Mouse (Mus musculus): ENCODE measurements around the gene Hist1h3f. TPM values are rescaled to one million over a fixed set of nuclear protein-coding genes. Genes with fewer than 3 reads are reported as not detected.
"Not testable (repeated sequence)": the region's sequence is repeated elsewhere in the genome, so short reads cannot be mapped to it uniquely, and the experiment has no call there.

The Hist1h3f gene
- polyA plus RNA-seq, 1 experiment from 2014 or later: 1.5 TPM

GRCm38 (mm10) chr13:23584331-23584730 lies 40.5 kb downstream of the Hist1h3f start:
- no peaks in the 10 kb centered on the region for H3K27me3 ChIP-seq
- H3K36me3 ChIP-seq: no peaks in the 10 kb centered on the region
- peak overlapping the region; percentile 72 for H3K9ac ChIP-seq
- peak overlapping the region; percentile 92 for H3K27ac ChIP-seq
- peak overlapping the region; percentile 80 for H3K4me2 ChIP-seq (replicated peaks)
- H3K9me3 ChIP-seq: no peaks in the 10 kb centered on the region
- ATAC-seq (ENCODE audit: low FRiP score, low read depth): no peak
- peaks cover 37% of the 10 kb centered on the region for H3K4me1 ChIP-seq
- H3K4me3 ChIP-seq: peak overlapping the region; percentile 48

- WGBS: under 1% methylated on average over 21 of the region's 21 CpGs
- peak overlapping the region; percentile 80 for H3K4me2 ChIP-seq (replicated peaks)
These were observed 41.2 kb downstream of the Hist1h3f start for GRCm38 (mm10) chr13:23585029-23585441.

GRCm38 (mm10) chr13:23585442-23586098 lies 41.7 kb downstream of the Hist1h3f start:
- not testable (repeated sequence) for H3K27me3 ChIP-seq, H3K36me3 ChIP-seq, H3K9me3 ChIP-seq
- peak overlapping the region; percentile 72 for H3K9ac ChIP-seq
- H3K4me2 ChIP-seq (replicated peaks): peak overlapping the region; percentile 80
- H3K4me1 ChIP-seq: peaks cover 37% of the 10 kb centered on the region
- peak overlapping the region; percentile 48 for H3K4me3 ChIP-seq
- peak overlapping the region; percentile 92 for H3K27ac ChIP-seq
- under 1% methylated on average over 28 of the region's 36 CpGs for WGBS
- ATAC-seq (ENCODE audit: low FRiP score, low read depth): peak; percentile 91

More at GRCm38 (mm10) chr13:23585029-23585441, 41.2 kb downstream of the Hist1h3f start:
- peak overlapping the region; percentile 72 for H3K9ac ChIP-seq
- no peaks in the 10 kb centered on the region for H3K27me3 ChIP-seq
- H3K27ac ChIP-seq: peak overlapping the region; percentile 92
- no peak for ATAC-seq (ENCODE audit: low FRiP score, low read depth)
- H3K9me3 ChIP-seq: no peaks in the 10 kb centered on the region
- H3K36me3 ChIP-seq: no peaks in the 10 kb centered on the region
- peak overlapping the region; percentile 48 for H3K4me3 ChIP-seq
- peaks cover 37% of the 10 kb centered on the region for H3K4me1 ChIP-seq

GRCm38 (mm10) chr13:23586099-23586939 lies 42.5 kb downstream of the Hist1h3f start:
- no peaks in the 10 kb centered on the region for H3K9me3 ChIP-seq
- no peak for ATAC-seq (ENCODE audit: low FRiP score, low read depth)
- H3K4me1 ChIP-seq: peaks cover 32% of the 10 kb centered on the region
- H3K27ac ChIP-seq: peak overlapping the region; percentile 94
- H3K36me3 ChIP-seq: no peaks in the 10 kb centered on the region
- H3K9ac ChIP-seq: peak overlapping the region; percentile 62
- no peaks in the 10 kb centered on the region for H3K27me3 ChIP-seq
- 2% methylated on average over 22 of the region's 22 CpGs for WGBS
- peak overlapping the region; percentile 48 for H3K4me3 ChIP-seq
- peak overlapping the region; percentile 67 for H3K4me2 ChIP-seq (replicated peaks)

- Histone ChIP-seq H3K27ac (peak overlapping the region; percentile 94), H3K9me3 (no peaks in the 10 kb centered on the region), H3K4me2 (replicated peaks) (peak overlapping the region; percentile 67), H3K4me3 (peak overlapping the region; percentile 38), H3K9ac (peak overlapping the region; percentile 62), H3K27me3 (no peaks in the 10 kb centered on the region), H3K36me3 (no peaks in the 10 kb centered on the region), H3K4me1 (peaks cover 31% of the 10 kb centered on the region)
- 0% methylated on average over 1 of the region's 1 CpGs for WGBS
- no peak for ATAC-seq (ENCODE audit: low FRiP score, low read depth)
These were observed 43.0 kb downstream of the Hist1h3f start for GRCm38 (mm10) chr13:23586940-23587225.

- Histone ChIP-seq H3K27me3 (no peaks in the 10 kb centered on the region), H3K4me2 (replicated peaks) (no peak overlapping the region), H3K4me3 (no peak overlapping the region), H3K9me3 (no peaks in the 10 kb centered on the region), H3K4me1 (peaks cover 13% of the 10 kb centered on the region), H3K9ac (no peak overlapping the region), H3K27ac (no peak overlapping the region), H3K36me3 (no peaks in the 10 kb centered on the region)
- no peak for ATAC-seq (ENCODE audit: low FRiP score, low read depth)
- WGBS: 90% methylated on average over 7 of the region's 7 CpGs
These were observed 47.4 kb downstream of the Hist1h3f start for GRCm38 (mm10) chr13:23591206-23591605.

GRCm38 (mm10) chr13:23591886-23592285 lies 48.0 kb downstream of the Hist1h3f start:
- H3K4me1 ChIP-seq; H3K36me3 ChIP-seq; H3K27ac ChIP-seq; H3K9ac ChIP-seq; H3K4me2 ChIP-seq (replicated peaks); H3K4me3 ChIP-seq; ATAC-seq (ENCODE audit: low FRiP score, low read depth); H3K27me3 ChIP-seq; H3K9me3 ChIP-seq: not testable (repeated sequence)
- 80% methylated on average over 7 of the region's 7 CpGs for WGBS

GRCm38 (mm10) chr13:23592614-23593013 lies 48.8 kb downstream of the Hist1h3f start:
- WGBS: 45% methylated on average over 7 of the region's 7 CpGs
- no peak overlapping the region for H3K9ac ChIP-seq
- H3K4me2 ChIP-seq (replicated peaks): no peak overlapping the region
- no peak for ATAC-seq (ENCODE audit: low FRiP score, low read depth)
- H3K9me3 ChIP-seq: no peaks in the 10 kb centered on the region
- H3K36me3 ChIP-seq: no peaks in the 10 kb centered on the region
- H3K27ac ChIP-seq: 0 out of 2 replicates have a peak overlapping the region, but pooled peaks have one; percentile 22
- peaks cover 8% of the 10 kb centered on the region for H3K4me1 ChIP-seq
- H3K4me3 ChIP-seq: no peak overlapping the region
- no peaks in the 10 kb centered on the region for H3K27me3 ChIP-seq

GRCm38 (mm10) chr13:23593051-23593770 lies 49.4 kb downstream of the Hist1h3f start:
- peaks cover 8% of the 10 kb centered on the region for H3K4me1 ChIP-seq
- peak overlapping the region; percentile 73 for H3K27ac ChIP-seq
- no peaks in the 10 kb centered on the region for H3K36me3 ChIP-seq
- 69% methylated on average over 5 of the region's 5 CpGs for WGBS
- H3K27me3 ChIP-seq: no peaks in the 10 kb centered on the region
- no peaks in the 10 kb centered on the region for H3K9me3 ChIP-seq
- no peak overlapping the region for H3K4me2 ChIP-seq (replicated peaks)
- no peak for ATAC-seq (ENCODE audit: low FRiP score, low read depth)
- no peak overlapping the region for H3K9ac ChIP-seq
- H3K4me3 ChIP-seq: no peak overlapping the region

Small RNA genes within 50 kb of the gene (microRNA-seq; reads per million reads assigned to microRNA genes)
- gene Gm44297 (not detected), gene Gm44359 (not detected), gene Gm44394 (not detected), gene n-TStga1 (1.0 reads per million)

Other genes with a start within 250 kb of the Hist1h3f start
- 65.0 and 70.3 TPM in 2 replicates for gene Zfp322a, start 174.8 kb upstream of the Hist1h3f start, polyA plus RNA-seq (2015; fragmentation: Nextera tagmentation; extraction: Ambion mirVana)
- 13.4 and 14.8 TPM in 2 replicates for gene Abt1, start 120.2 kb upstream of the Hist1h3f start, polyA plus RNA-seq (2015; fragmentation: Nextera tagmentation; extraction: Ambion mirVana)
- 0.19 and 0.45 TPM in 2 replicates for gene Btn1a1, start 78.2 kb upstream of the Hist1h3f start, polyA plus RNA-seq (2015; fragmentation: Nextera tagmentation; extraction: Ambion mirVana)
- gene Btn2a2, start 55.2 kb upstream of the Hist1h3f start, polyA plus RNA-seq (2015; fragmentation: Nextera tagmentation; extraction: Ambion mirVana): 1.4 and 1.5 TPM in 2 replicates
- gene Hist1h4h, start 13.0 kb upstream of the Hist1h3f start, polyA plus RNA-seq (2015; fragmentation: Nextera tagmentation; extraction: Ambion mirVana): 4.1 and 8.4 TPM in 2 replicates
- gene Hist1h2af, start 10.1 kb upstream of the Hist1h3f start, polyA plus RNA-seq (2015; fragmentation: Nextera tagmentation; extraction: Ambion mirVana): 9.3 and 10.0 TPM in 2 replicates
- gene Hist1h3g, start 8.6 kb upstream of the Hist1h3f start, polyA plus RNA-seq (2015; fragmentation: Nextera tagmentation; extraction: Ambion mirVana): 9.8 and 10.9 TPM in 2 replicates
- gene Hist1h2bh, start 660 bp upstream of the Hist1h3f start, polyA plus RNA-seq (2015; fragmentation: Nextera tagmentation; extraction: Ambion mirVana): 0.74 and 1.0 TPM in 2 replicates
- gene Hist1h4f, start 7.6 kb downstream of the Hist1h3f start, polyA plus RNA-seq (2015; fragmentation: Nextera tagmentation; extraction: Ambion mirVana): 1.0 and 1.9 TPM in 2 replicates
- gene Hist1h1d, start 9.2 kb downstream of the Hist1h3f start, polyA plus RNA-seq (2015; fragmentation: Nextera tagmentation; extraction: Ambion mirVana): 0.46 and 0.51 TPM in 2 replicates
- 8.2 and 8.9 TPM in 2 replicates for gene Hist1h3e, start 18.3 kb downstream of the Hist1h3f start, polyA plus RNA-seq (2015; fragmentation: Nextera tagmentation; extraction: Ambion mirVana)
- gene Hist1h2ae, start 27.2 kb downstream of the Hist1h3f start, polyA plus RNA-seq (2015; fragmentation: Nextera tagmentation; extraction: Ambion mirVana): 110 and 115 TPM in 2 replicates
- gene Hist1h2bg, start 27.3 kb downstream of the Hist1h3f start, polyA plus RNA-seq (2015; fragmentation: Nextera tagmentation; extraction: Ambion mirVana): 11.2 and 14.4 TPM in 2 replicates
- 9.1 and 16.5 TPM in 2 replicates for gene Hist1h2bf, start 30.1 kb downstream of the Hist1h3f start, polyA plus RNA-seq (2015; fragmentation: Nextera tagmentation; extraction: Ambion mirVana)
- gene Hist1h2ad, start 30.3 kb downstream of the Hist1h3f start, polyA plus RNA-seq (2015; fragmentation: Nextera tagmentation; extraction: Ambion mirVana): 1.0 and 3.0 TPM in 2 replicates
- gene Hist1h3d, start 31.7 kb downstream of the Hist1h3f start, polyA plus RNA-seq (2015; fragmentation: Nextera tagmentation; extraction: Ambion mirVana): 7.8 and 8.4 TPM in 2 replicates
- gene Hist1h4d, start 37.5 kb downstream of the Hist1h3f start, polyA plus RNA-seq (2015; fragmentation: Nextera tagmentation; extraction: Ambion mirVana): 126 and 130 TPM in 2 replicates
- 2.0 and 2.5 TPM in 2 replicates for gene Hist1h2be, start 77.1 kb downstream of the Hist1h3f start, polyA plus RNA-seq (2015; fragmentation: Nextera tagmentation; extraction: Ambion mirVana)
- gene Hist1h1e, start 78.5 kb downstream of the Hist1h3f start, polyA plus RNA-seq (2015; fragmentation: Nextera tagmentation; extraction: Ambion mirVana): 19.9 and 21.1 TPM in 2 replicates
- gene Hist1h2ac, start 139.9 kb downstream of the Hist1h3f start, polyA plus RNA-seq (2015; fragmentation: Nextera tagmentation; extraction: Ambion mirVana): 1.00 and 1.3 TPM in 2 replicates
- 35.3 and 35.7 TPM in 2 replicates for gene Hist1h2bc, start 140.1 kb downstream of the Hist1h3f start, polyA plus RNA-seq (2015; fragmentation: Nextera tagmentation; extraction: Ambion mirVana)
- 0.36 and 0.43 TPM in 2 replicates for gene Hist1h1t, start 151.8 kb downstream of the Hist1h3f start, polyA plus RNA-seq (2015; fragmentation: Nextera tagmentation; extraction: Ambion mirVana)
- gene Hist1h4c, start 154.4 kb downstream of the Hist1h3f start, polyA plus RNA-seq (2015; fragmentation: Nextera tagmentation; extraction: Ambion mirVana): 9.0 and 10.3 TPM in 2 replicates
- 5.2 and 5.5 TPM in 2 replicates for gene Hfe, start 166.8 kb downstream of the Hist1h3f start, polyA plus RNA-seq (2015; fragmentation: Nextera tagmentation; extraction: Ambion mirVana)
- 22.0 and 23.8 TPM in 2 replicates for gene Hist1h1c, start 194.8 kb downstream of the Hist1h3f start, polyA plus RNA-seq (2015; fragmentation: Nextera tagmentation; extraction: Ambion mirVana)
- 17.7 and 20.6 TPM in 2 replicates for gene Hist1h3c, start 201.6 kb downstream of the Hist1h3f start, polyA plus RNA-seq (2015; fragmentation: Nextera tagmentation; extraction: Ambion mirVana)
- gene Hist1h2bb, start 202.7 kb downstream of the Hist1h3f start, polyA plus RNA-seq (2015; fragmentation: Nextera tagmentation; extraction: Ambion mirVana): 2.2 and 3.1 TPM in 2 replicates
- 47.8 and 56.8 TPM in 2 replicates for gene Hist1h2ab, start 207.1 kb downstream of the Hist1h3f start, polyA plus RNA-seq (2015; fragmentation: Nextera tagmentation; extraction: Ambion mirVana)
- gene Hist1h3b, start 208.2 kb downstream of the Hist1h3f start, polyA plus RNA-seq (2015; fragmentation: Nextera tagmentation; extraction: Ambion mirVana): 14.7 and 16.3 TPM in 2 replicates
- 7.2 and 13.5 TPM in 2 replicates for gene Hist1h4b, start 213.0 kb downstream of the Hist1h3f start, polyA plus RNA-seq (2015; fragmentation: Nextera tagmentation; extraction: Ambion mirVana)
- 0.65 TPM in 1 of 2 replicates, not detected in the other for gene Hist1h4a, start 217.2 kb downstream of the Hist1h3f start, polyA plus RNA-seq (2015; fragmentation: Nextera tagmentation; extraction: Ambion mirVana)
- gene Hist1h3a, start 218.3 kb downstream of the Hist1h3f start, polyA plus RNA-seq (2015; fragmentation: Nextera tagmentation; extraction: Ambion mirVana): 11.8 and 14.9 TPM in 2 replicates
- gene Hist1h1a, start 219.6 kb downstream of the Hist1h3f start, polyA plus RNA-seq (2015; fragmentation: Nextera tagmentation; extraction: Ambion mirVana): 4.3 and 6.0 TPM in 2 replicates
- not detected in 2 replicates for gene Trim38, start 225.9 kb downstream of the Hist1h3f start, polyA plus RNA-seq (2015; fragmentation: Nextera tagmentation; extraction: Ambion mirVana)

Measured in limb, embryonic 13.5 days (tissue).